Mouse (Mus musculus) myocyte (in vitro differentiated cells): Measurements from ENCODE around the gene Tekt2. TPM values are rescaled to one million over a fixed set of nuclear protein-coding genes. Genes with fewer than 3 reads are reported as not detected.

Experiments used
- H3K27me3 ChIP-seq: one replicate; pipeline ENCODE4 v1.6.1; 2011; ENCODE audit not compliant: control insufficient read depth, insufficient read depth, insufficient read length
- H3K36me3 ChIP-seq: one replicate; pipeline ENCODE4 v1.6.1; 2011; ENCODE audit not compliant: control insufficient read depth, insufficient read depth
- H3K4me2 ChIP-seq: one replicate; pipeline ENCODE4 v1.6.1; 2011; ENCODE audit warnings: low read depth, control low read depth
- H3K4me3 ChIP-seq: one replicate; pipeline ENCODE4 v1.5.1; 2011; ENCODE audit warnings: mild to moderate bottlenecking, control low read depth, moderate library complexity
- H3K79me2 ChIP-seq: one replicate; pipeline ENCODE4 v1.6.1; 2011; ENCODE audit not compliant: control insufficient read depth, insufficient read depth
- H3ac ChIP-seq: one replicate; pipeline ENCODE4 v1.6.1; 2011; ENCODE audit not compliant: control insufficient read depth, insufficient read length
- CEBPB ChIP-seq: IDR thresholded peaks from 2 replicates; pipeline ENCODE4 v1.6.1; 2011; ENCODE audit warnings: mild to moderate bottlenecking, moderate library complexity; ENCODE audit not compliant: poor library complexity, insufficient read depth, severe bottlenecking
- E2F4 ChIP-seq: IDR thresholded peaks from one replicate; pipeline ENCODE4 v1.6.1; 2011; ENCODE audit warnings: mild to moderate bottlenecking, control low read depth, moderate library complexity; ENCODE audit not compliant: insufficient read depth
- MAX ChIP-seq: IDR thresholded peaks from one replicate; pipeline ENCODE4 v1.6.1; 2011; ENCODE audit warnings: low read depth, mild to moderate bottlenecking, control low read depth
- MYOD1 ChIP-seq, 3 experiments: IDR thresholded peaks; one replicate each; pipeline ENCODE4 v1.6.1; 2011; ENCODE audit warnings: control low read depth in 2 of 3, low read depth in 2 of 3, mild to moderate bottlenecking in 2 of 3, moderate library complexity in 1 of 3; ENCODE audit not compliant: insufficient read length in 2 of 3, control insufficient read depth in 1 of 3
- MYOG ChIP-seq, 3 experiments: IDR thresholded peaks; one replicate each; pipeline ENCODE4 v1.6.1; 2011; ENCODE audit warnings: control low read depth in 2 of 3, low read depth in 2 of 3, mild to moderate bottlenecking in 2 of 3; ENCODE audit not compliant: insufficient read length in 2 of 3, control insufficient read depth in 1 of 3, insufficient read depth in 1 of 3
- POLR2A ChIP-seq: IDR thresholded peaks from one replicate; pipeline ENCODE4 v1.6.1; 2011; ENCODE audit warnings: low read depth, mild to moderate bottlenecking, control low read depth, moderate library complexity; ENCODE audit not compliant: insufficient read length
- POLR2AphosphoS2 ChIP-seq: IDR thresholded peaks from one replicate; pipeline ENCODE4 v1.6.1; 2011; ENCODE audit warnings: low read depth, control low read depth; ENCODE audit not compliant: insufficient read length
- REST ChIP-seq: IDR thresholded peaks from one replicate; pipeline ENCODE4 v1.6.1; 2011; ENCODE audit warnings: mild to moderate bottlenecking, control low read depth, moderate library complexity; ENCODE audit not compliant: insufficient read depth, insufficient read length
- SRF ChIP-seq: IDR thresholded peaks from one replicate; pipeline ENCODE4 v1.6.1; 2011; ENCODE audit warnings: low read depth; ENCODE audit not compliant: control insufficient read depth, insufficient read length
- TCF12 ChIP-seq: IDR thresholded peaks from one replicate; pipeline ENCODE4 v1.6.1; 2011; ENCODE audit warnings: mild to moderate bottlenecking, control low read depth; ENCODE audit not compliant: poor library complexity, insufficient read depth, severe bottlenecking
- TCF3 ChIP-seq: IDR thresholded peaks from one replicate; pipeline ENCODE4 v1.6.1; 2011; ENCODE audit warnings: low read depth, control low read depth; ENCODE audit not compliant: insufficient read length
- USF1 ChIP-seq: IDR thresholded peaks from one replicate; pipeline ENCODE4 v1.6.1; 2011; ENCODE audit warnings: low read depth, mild to moderate bottlenecking, control low read depth, moderate library complexity
- polyA plus RNA-seq: library from polyadenylated mRNA; unstranded; fragments of >200 nt; fragmentation: generic; extraction: Trizol; gene quantifications from one replicate; pipeline ENCODE4 v1.2.1, GENCODE M21; 2012; ENCODE audit warnings: missing spikeins

Tekt2 gene
- polyA plus RNA-seq, 1 experiment, result 0.49 TPM

DNA sequence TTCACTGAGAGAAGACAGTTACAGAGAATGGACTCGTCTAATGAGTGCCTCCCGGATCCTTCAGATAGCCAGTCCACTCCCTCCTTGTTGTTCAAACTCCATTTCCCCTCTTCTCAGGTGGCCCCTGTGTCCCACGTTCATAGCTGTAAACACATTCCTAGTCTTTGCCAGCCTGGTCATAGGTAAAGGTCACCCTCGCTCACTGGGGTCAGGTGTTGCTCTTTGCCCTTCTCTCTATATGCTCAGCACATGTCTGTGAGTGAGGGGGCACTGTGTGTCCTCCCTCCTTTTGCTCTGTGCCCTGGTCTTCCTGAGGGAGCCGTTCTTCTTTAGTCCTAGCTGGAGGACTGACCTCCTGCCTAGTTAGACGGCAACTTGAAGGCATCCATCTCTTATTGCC lies 5.7 kb downstream of the Tekt2 start:
- Histone ChIP-seq H3K36me3 (no peaks in the 10 kb centered on the region), H3K4me3 (no peak overlapping the region), H3K79me2 (peaks cover 14% of the 10 kb centered on the region), H3K27me3 (no peaks in the 10 kb centered on the region), H3ac (no peak overlapping the region), H3K4me2 (no peak overlapping the region)
- TF ChIP-seq POLR2A (no peak), USF1 (no peak), TCF3 (no peak), CEBPB (no peak), SRF (no peak), TCF12 (no peak), E2F4 (no peak), REST (no peak), MYOD1 (IDR thresholded peaks at IDR 0.05; ENCODE audit: control insufficient read depth in 1 of 3, insufficient read length in 2 of 3, low read depth in 2 of 3) (no peak), POLR2AphosphoS2 (no peak), MYOG (IDR thresholded peaks at IDR 0.05; ENCODE audit: control insufficient read depth in 1 of 3, insufficient read depth in 1 of 3, insufficient read length in 2 of 3, low read depth in 2 of 3) (no peak), MAX (no peak)

DNA sequence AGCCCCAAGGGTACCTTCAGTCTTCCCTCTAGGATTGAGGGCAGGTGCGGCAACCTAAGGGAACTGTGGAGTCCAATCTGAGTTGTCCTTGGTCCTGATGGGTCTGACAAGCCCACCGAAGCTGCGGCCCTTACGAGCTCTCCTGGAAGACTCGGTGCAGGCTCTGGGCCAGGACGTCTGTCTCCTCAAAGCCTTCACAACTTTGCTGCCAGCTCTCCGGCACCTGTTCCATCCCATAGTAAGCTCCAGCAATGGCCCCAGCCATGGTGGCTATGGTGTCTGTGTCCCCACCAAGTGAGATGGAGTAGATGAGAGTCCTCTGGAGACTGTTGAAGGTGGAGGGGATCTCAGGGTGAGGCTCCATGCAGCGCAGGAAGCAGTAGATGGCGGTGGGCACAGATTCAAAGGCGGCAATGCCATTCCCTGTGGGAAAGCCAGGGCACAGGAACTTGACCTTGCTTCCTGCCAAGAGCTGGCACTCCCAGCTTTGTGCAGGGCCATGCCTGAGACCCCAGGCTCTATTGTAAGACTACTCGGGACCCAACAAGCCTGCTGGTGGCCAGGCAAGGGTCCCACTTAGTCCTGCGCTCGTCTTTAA lies 8.9 kb downstream of the Tekt2 start:
- Histone ChIP-seq H3K4me3 (no peak overlapping the region), H3K36me3 (no peaks in the 10 kb centered on the region), H3K27me3 (no peaks in the 10 kb centered on the region), H3ac (no peak overlapping the region), H3K79me2 (peaks cover 14% of the 10 kb centered on the region), H3K4me2 (no peak overlapping the region)
- TF ChIP-seq POLR2A (no peak), TCF12 (no peak), POLR2AphosphoS2 (no peak), CEBPB (no peak), SRF (no peak), USF1 (no peak), TCF3 (no peak), MAX (no peak), MYOD1 (IDR thresholded peaks at IDR 0.05; ENCODE audit: control insufficient read depth in 1 of 3, insufficient read length in 2 of 3, low read depth in 2 of 3) (no peak), REST (no peak), MYOG (IDR thresholded peaks at IDR 0.05; ENCODE audit: control insufficient read depth in 1 of 3, insufficient read depth in 1 of 3, insufficient read length in 2 of 3, low read depth in 2 of 3) (no peak), E2F4 (no peak)

DNA sequence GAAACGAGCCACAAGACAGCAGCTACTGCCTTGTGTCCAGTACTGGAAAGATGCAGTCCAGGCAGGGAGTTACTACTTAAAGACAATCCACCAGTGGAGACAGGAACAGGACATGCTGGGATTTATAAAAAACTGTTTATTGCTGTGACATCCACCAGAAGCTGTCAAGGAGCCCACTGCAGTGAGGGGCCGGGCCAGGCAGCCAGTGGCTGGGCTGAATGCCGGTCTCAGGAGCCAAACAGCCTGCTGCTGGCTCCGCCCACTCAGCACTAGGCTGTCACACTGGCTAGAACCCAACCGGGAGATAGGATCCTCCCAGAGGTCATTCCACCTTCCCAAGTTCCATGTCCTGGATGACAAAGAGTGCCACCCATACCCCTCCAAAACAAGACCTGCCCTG lies 9.6 kb downstream of the Tekt2 start:
- H3K4me3 ChIP-seq, result no peak overlapping the region
- H3K4me2 ChIP-seq, result no peak overlapping the region
- TF ChIP-seq SRF, result no peak
- no peak for TF ChIP-seq MYOD1 (IDR thresholded peaks at IDR 0.05; ENCODE audit: control insufficient read depth in 1 of 3, insufficient read length in 2 of 3, low read depth in 2 of 3)
- no peak for TF ChIP-seq TCF3
- no peak for TF ChIP-seq USF1
- TF ChIP-seq MYOG (IDR thresholded peaks at IDR 0.05; ENCODE audit: control insufficient read depth in 1 of 3, insufficient read depth in 1 of 3, insufficient read length in 2 of 3, low read depth in 2 of 3), result no peak
- TF ChIP-seq POLR2AphosphoS2, result no peak
- no peak for TF ChIP-seq TCF12
- TF ChIP-seq REST, result no peak
- no peak for TF ChIP-seq POLR2A
- TF ChIP-seq E2F4, result no peak
- no peak overlapping the region for H3ac ChIP-seq
- H3K36me3 ChIP-seq, result no peaks in the 10 kb centered on the region
- H3K27me3 ChIP-seq, result no peaks in the 10 kb centered on the region
- H3K79me2 ChIP-seq, result peaks cover 12% of the 10 kb centered on the region

DNA sequence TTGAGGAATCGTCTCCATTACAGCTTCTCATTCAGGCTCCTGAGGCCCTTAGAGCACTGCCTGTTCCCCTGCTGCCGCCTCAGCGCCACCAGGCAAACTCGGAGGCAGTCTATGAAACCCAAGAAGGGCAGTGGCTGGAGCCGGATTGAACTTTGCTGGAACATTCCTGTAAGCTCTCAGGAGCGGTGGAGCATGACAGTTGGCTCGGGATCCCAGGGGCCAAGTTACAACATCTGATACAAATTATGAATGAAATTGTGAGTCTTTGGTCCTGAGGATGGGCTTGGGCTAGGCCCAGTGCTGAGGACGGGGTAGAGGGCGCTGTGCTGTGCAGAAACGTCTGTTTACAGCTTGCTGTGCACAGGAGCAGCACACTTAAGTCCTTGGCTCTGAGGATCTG lies 11.1 kb downstream of the Tekt2 start:
- Histone ChIP-seq H3K79me2 (no peaks in the 10 kb centered on the region), H3K36me3 (no peaks in the 10 kb centered on the region), H3K4me3 (no peak overlapping the region), H3ac (no peak overlapping the region), H3K4me2 (no peak overlapping the region), H3K27me3 (no peaks in the 10 kb centered on the region)
- TF ChIP-seq POLR2AphosphoS2, result peak; percentile 36
- no peak for TF ChIP-seq SRF

- Histone ChIP-seq H3K27me3 (no peaks in the 10 kb centered on the region), H3ac (no peak overlapping the region), H3K4me2 (no peak overlapping the region), H3K36me3 (no peaks in the 10 kb centered on the region), H3K79me2 (no peaks in the 10 kb centered on the region), H3K4me3 (no peak overlapping the region)
- TF ChIP-seq CEBPB (no peak), TCF12 (no peak), MYOD1 (IDR thresholded peaks at IDR 0.05; ENCODE audit: control insufficient read depth in 1 of 3, insufficient read length in 2 of 3, low read depth in 2 of 3) (no peak), POLR2AphosphoS2 (no peak), USF1 (no peak), REST (no peak), POLR2A (no peak), MAX (no peak), SRF (no peak), TCF3 (no peak), MYOG (IDR thresholded peaks at IDR 0.05; ENCODE audit: control insufficient read depth in 1 of 3, insufficient read depth in 1 of 3, insufficient read length in 2 of 3, low read depth in 2 of 3) (no peak), E2F4 (no peak)
Measured at GRCm38 (mm10) chr4:126313202-126313601, 12.3 kb downstream of the Tekt2 start.
